10 mouse cellular contexts compared by ENCODE assay signal in the genomic region with DNA sequence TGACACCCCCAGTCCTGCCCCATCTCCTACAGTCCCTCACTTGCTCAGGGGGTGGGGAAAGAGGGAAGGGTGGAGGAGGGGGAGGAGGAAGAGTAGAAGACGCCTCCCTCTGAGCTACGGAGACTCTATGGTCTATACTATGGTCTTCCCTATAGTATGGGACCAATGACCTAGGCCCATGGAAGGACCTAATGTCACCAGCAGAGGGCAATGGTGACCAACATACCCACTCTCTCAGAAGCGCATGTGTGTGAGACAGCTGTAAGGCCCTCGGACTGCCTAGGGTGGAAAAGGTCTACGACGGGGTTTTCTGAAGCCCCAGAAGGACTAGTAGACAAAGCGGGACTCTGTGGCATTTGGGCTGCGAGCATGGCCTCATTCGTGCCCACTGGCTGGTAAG. TPM values are rescaled to one million over a fixed set of nuclear protein-coding genes. Genes with fewer than 3 reads are reported as not detected.
DNase-seq lines count a peak whose midpoint lies in the region; ATAC-seq and TF ChIP-seq lines count a peak whose summit lies in the region.
"Had no signal": no experiment of that assay in that cellular context is flagged by ENCODE, and none has a peak within 500 bp of the region (broad histone marks: within the 10 kb centered on the region; RNA-seq: fewer than 3 reads in every experiment).

No protein-coding gene starts in this region.

- intact Hi-C loops in left cerebral cortex, postnatal 14 days (cut with DNase I), result no loop called here

- 42% methylated on average over 9 of the region's 9 CpGs for WGBS in intestine, embryonic 15.5 days
- WGBS in neural tube, embryonic 13.5 days, result 43% methylated on average over 9 of the region's 9 CpGs

- peak; percentile 61 for TF ChIP-seq CTCF in layer of hippocampus, adult 2 months (conservative IDR thresholded peaks at IDR 0.05)

- no peak overlapping the region for H3K27ac ChIP-seq in layer of hippocampus, adult 2 months
- H3K27ac ChIP-seq in intestine, embryonic 15.5 days, result no peak overlapping the region
- H3K27ac ChIP-seq in neural tube, embryonic 13.5 days (replicated peaks), result no peak overlapping the region
- H3K27ac ChIP-seq: embryonic facial prominence, embryonic 15.5 days had no signal

- no peaks in the 10 kb centered on the region; the same call in 1 of the 2 replicates for H3K4me1 ChIP-seq in intestine, embryonic 15.5 days (replicated peaks)
- peaks cover 11% of the 10 kb centered on the region for H3K4me1 ChIP-seq in neural tube, embryonic 13.5 days (replicated peaks)
- H3K4me1 ChIP-seq: embryonic facial prominence, embryonic 15.5 days had no signal

- H3K4me2 ChIP-seq in intestine, embryonic 15.5 days (replicated peaks), result no peak overlapping the region
- H3K4me2 ChIP-seq in neural tube, embryonic 13.5 days, result no peak overlapping the region
- H3K4me2 ChIP-seq: embryonic facial prominence, embryonic 15.5 days had no signal

- no peaks in the 10 kb centered on the region for H3K36me3 ChIP-seq in intestine, embryonic 15.5 days
- no peaks in the 10 kb centered on the region for H3K36me3 ChIP-seq in neural tube, embryonic 13.5 days
- H3K36me3 ChIP-seq: embryonic facial prominence, embryonic 15.5 days had no signal

- peak; percentile 52; the same call in 1 of the 2 replicates for ATAC-seq in intestine, embryonic 15.5 days
- 0 out of 2 replicates have a peak, but pooled peaks have one; percentile 34 for ATAC-seq in neural tube, embryonic 13.5 days (ENCODE audit: low read depth)

- no peak for DNase-seq in layer of hippocampus, adult 2 months (ENCODE audit: low spot score in 2 of 2)
- no peak for DNase-seq in layer of hippocampus, adult 9-10 months (ENCODE audit: low spot score)
- peak; percentile 74 for DNase-seq in ZHBTc4 (ENCODE audit: low read depth, low spot score)
- no peak for DNase-seq in adrenal gland, postnatal 25 days
- no peak for DNase-seq in left cerebral cortex, postnatal 14 days (ENCODE audit: low spot score in 2 of 2)
- DNase-seq in cerebellum, postnatal 10 days, result no peak

- no peaks in the 10 kb centered on the region for H3K27me3 ChIP-seq in intestine, embryonic 15.5 days (replicated peaks)
- peaks cover 6% of the 10 kb centered on the region; the same call in 1 of the 2 replicates for H3K27me3 ChIP-seq in neural tube, embryonic 13.5 days
- H3K27me3 ChIP-seq: embryonic facial prominence, embryonic 15.5 days had no signal

- no peaks in the 10 kb centered on the region for H3K9me3 ChIP-seq in intestine, embryonic 15.5 days
- H3K9me3 ChIP-seq in neural tube, embryonic 13.5 days, result no peaks in the 10 kb centered on the region
- H3K9me3 ChIP-seq: embryonic facial prominence, embryonic 15.5 days had no signal

- no peak overlapping the region for H3K4me3 ChIP-seq in layer of hippocampus, adult 2 months
- no peak overlapping the region for H3K4me3 ChIP-seq in intestine, embryonic 15.5 days (replicated peaks)
- no peak overlapping the region for H3K4me3 ChIP-seq in neural tube, embryonic 13.5 days
- H3K4me3 ChIP-seq: embryonic facial prominence, embryonic 15.5 days; myocyte had no signal

- no peak overlapping the region for H3K9ac ChIP-seq in intestine, embryonic 15.5 days
- no peak overlapping the region for H3K9ac ChIP-seq in neural tube, embryonic 13.5 days
- H3K9ac ChIP-seq: embryonic facial prominence, embryonic 15.5 days had no signal

RNA-seq across cellular contexts. Expression of a gene that starts 24.3 kb away (rescaled TPM):
- not detected for total RNA-seq in layer of hippocampus, adult 2 months (2021)
- not detected in 2 replicates for polyA plus RNA-seq in intestine, embryonic 15.5 days (2015; fragmentation: Nextera tagmentation; extraction: Ambion mirVana)
- polyA plus RNA-seq in neural tube, embryonic 13.5 days (2015; fragmentation: Nextera tagmentation; extraction: Ambion mirVana), result not detected in 2 replicates
- total RNA-seq in adrenal gland, postnatal 25 days (2021), result not detected in 2 replicates
- total RNA-seq in left cerebral cortex, postnatal 14 days (2021), result not detected
- polyA plus RNA-seq: embryonic facial prominence, embryonic 15.5 days; myocyte had no signal

RNA-seq across cellular contexts. Expression of a gene that starts 31.5 kb away (rescaled TPM):
- total RNA-seq in layer of hippocampus, adult 2 months (2021), result not detected
- not detected in 2 replicates for polyA plus RNA-seq in intestine, embryonic 15.5 days (2015; fragmentation: Nextera tagmentation; extraction: Ambion mirVana)
- polyA plus RNA-seq in neural tube, embryonic 13.5 days (2015; fragmentation: Nextera tagmentation; extraction: Ambion mirVana), result not detected in 2 replicates
- total RNA-seq in adrenal gland, postnatal 25 days (2021), result not detected in 2 replicates
- total RNA-seq in left cerebral cortex, postnatal 14 days (2021), result not detected
- polyA plus RNA-seq: embryonic facial prominence, embryonic 15.5 days; myocyte had no signal
